Mouse (Mus musculus) neural tube, embryonic 14.5 days (tissue): ENCODE results near the gene Raf1. TPM values are rescaled to one million over a fixed set of nuclear protein-coding genes. Genes with fewer than 3 reads are reported as not detected.

Experiments
- ATAC-seq: fragments of 200-750 bp; cut with Nextera tagmentation; 2 replicates; pipeline ENCODE4 v1.8.0; 2017; ENCODE audit warnings: low read depth, mild to moderate bottlenecking, moderate TSS enrichment, moderate library complexity
- H3K27ac ChIP-seq: fragments of 300-500 bp; sonication (generic); 2 replicates; pipeline ENCODE4 v1.5.1; 2014; ENCODE audit warnings: low read depth, mild to moderate bottlenecking, control low read depth, low read length, moderate library complexity, mixed read lengths
- H3K27me3 ChIP-seq: fragments of 300-500 bp; sonication (generic); 2 replicates; pipeline ENCODE4 v1.6.1; 2014; ENCODE audit warnings: low read length; ENCODE audit not compliant: control insufficient read depth, insufficient read depth
- H3K36me3 ChIP-seq: fragments of 300-500 bp; sonication (generic); 2 replicates; pipeline ENCODE4 v1.6.1; 2014; ENCODE audit warnings: low read length, mixed read lengths; ENCODE audit not compliant: control insufficient read depth, insufficient read depth
- H3K4me1 ChIP-seq: fragments of 300-500 bp; sonication (generic); 2 replicates; pipeline ENCODE4 v1.6.1; 2014; ENCODE audit warnings: low read length; ENCODE audit not compliant: control insufficient read depth, insufficient read depth
- H3K4me2 ChIP-seq: fragments of 300-500 bp; sonication (generic); 2 replicates; pipeline ENCODE4 v1.6.1; 2014; ENCODE audit warnings: mild to moderate bottlenecking, low read depth, low read length, control low read depth
- H3K4me3 ChIP-seq: fragments of 300-500 bp; sonication (generic); 2 replicates; pipeline ENCODE4 v1.5.1; 2014; ENCODE audit warnings: low read depth, low read length, control low read depth, mixed read lengths
- H3K9ac ChIP-seq: fragments of 300-500 bp; sonication (generic); replicated peaks from 2 replicates; pipeline ENCODE4 v1.6.1; 2014; ENCODE audit warnings: low read depth, mild to moderate bottlenecking, control low read depth, low read length, mixed read lengths
- H3K9me3 ChIP-seq: fragments of 300-500 bp; sonication (generic); 2 replicates; pipeline ENCODE4 v1.6.1; 2016; ENCODE audit warnings: low read length; ENCODE audit not compliant: control insufficient read depth
- WGBS: fragments of 180-500 bp; shearing (Covaris S2); extraction: QIAGEN DNeasy Blood & Tissue Kit; methylation state at CpG from one replicate; pipeline ENCODE4 v1.1.7; 2014; 5-methylcytosine and 5-hydroxymethylcytosine counted together
- polyA plus RNA-seq: library from polyadenylated mRNA; unstranded; fragments of >200 nt; fragmentation: Nextera tagmentation; extraction: Ambion mirVana; gene quantifications from 2 replicates; pipeline ENCODE4 v1.2.1, GENCODE M21; 2014

The Raf1 gene
- polyA plus RNA-seq, 1 experiment from 2014 or later: 168 TPM

- Histone ChIP-seq H3K36me3 (no peaks in the 10 kb centered on the region), H3K9ac (no peak overlapping the region), H3K4me1 (no peaks in the 10 kb centered on the region), H3K9me3 (no peaks in the 10 kb centered on the region), H3K4me3 (no peak overlapping the region), H3K4me2 (no peak overlapping the region), H3K27ac (no peak overlapping the region), H3K27me3 (no peaks in the 10 kb centered on the region)
- no peak for ATAC-seq
- 70% methylated on average over 3 of the region's 3 CpGs for WGBS
Observed at GRCm38 (mm10) chr6:115687753-115688152, 11.3 kb upstream of the Raf1 start.

GRCm38 (mm10) chr6:115684851-115685646 is 8.6 kb upstream of the Raf1 start:
- Histone ChIP-seq H3K9ac (no peak overlapping the region), H3K27ac (no peak overlapping the region), H3K4me3 (no peak overlapping the region), H3K4me1 (no peaks in the 10 kb centered on the region), H3K27me3 (no peaks in the 10 kb centered on the region), H3K4me2 (no peak overlapping the region), H3K9me3 (no peaks in the 10 kb centered on the region), H3K36me3 (no peaks in the 10 kb centered on the region)
- ATAC-seq: no peak
- WGBS: 55% methylated on average over 11 of the region's 11 CpGs

GRCm38 (mm10) chr6:115684271-115684670 is 7.8 kb upstream of the Raf1 start:
- H3K9me3 ChIP-seq: no peaks in the 10 kb centered on the region
- ATAC-seq: no peak
- no peaks in the 10 kb centered on the region for H3K27me3 ChIP-seq
- no peak overlapping the region for H3K27ac ChIP-seq
- H3K4me1 ChIP-seq: no peaks in the 10 kb centered on the region
- no peaks in the 10 kb centered on the region for H3K36me3 ChIP-seq
- WGBS: 98% methylated on average over 2 of the region's 2 CpGs
- no peak overlapping the region for H3K4me2 ChIP-seq
- no peak overlapping the region for H3K4me3 ChIP-seq
- H3K9ac ChIP-seq: no peak overlapping the region

GRCm38 (mm10) chr6:115681066-115681465 is 4.6 kb upstream of the Raf1 start:
- no peak overlapping the region for H3K27ac ChIP-seq
- H3K4me2 ChIP-seq: no peak overlapping the region
- H3K27me3 ChIP-seq: no peaks in the 10 kb centered on the region
- no peaks in the 10 kb centered on the region for H3K9me3 ChIP-seq
- no peaks in the 10 kb centered on the region for H3K36me3 ChIP-seq
- H3K9ac ChIP-seq: no peak overlapping the region
- H3K4me1 ChIP-seq: peaks cover 3% of the 10 kb centered on the region; the same call in 1 of the 2 replicates
- 92% methylated on average over 4 of the region's 4 CpGs for WGBS
- no peak overlapping the region for H3K4me3 ChIP-seq
- ATAC-seq: no peak

GRCm38 (mm10) chr6:115678012-115678411 is 1.6 kb upstream of the Raf1 start:
- Histone ChIP-seq H3K27ac (no peak overlapping the region), H3K4me3 (no peak overlapping the region), H3K36me3 (no peaks in the 10 kb centered on the region), H3K4me2 (no peak overlapping the region), H3K9me3 (no peaks in the 10 kb centered on the region), H3K27me3 (no peaks in the 10 kb centered on the region), H3K4me1 (peaks cover 14% of the 10 kb centered on the region; the same call in 1 of the 2 replicates), H3K9ac (no peak overlapping the region)
- no peak for ATAC-seq
- WGBS: 96% methylated on average over 1 of the region's 1 CpGs

- Histone ChIP-seq H3K27me3 (no peaks in the 10 kb centered on the region), H3K9ac (no peak overlapping the region), H3K4me2 (peak overlapping the region; percentile 47), H3K4me3 (no peak overlapping the region; the same call in 1 of the 2 replicates), H3K4me1 (peaks cover 16% of the 10 kb centered on the region; the same call in 1 of the 2 replicates), H3K36me3 (no peaks in the 10 kb centered on the region), H3K9me3 (no peaks in the 10 kb centered on the region), H3K27ac (no peak overlapping the region)
- 96% methylated on average over 7 of the region's 7 CpGs for WGBS
- ATAC-seq: no peak
Observed at GRCm38 (mm10) chr6:115677441-115677840, 1.0 kb upstream of the Raf1 start.

- Histone ChIP-seq H3K4me2 (peak overlapping the region; percentile 87), H3K9ac (peak overlapping the region; percentile 99), H3K4me3 (peak overlapping the region; percentile 99), H3K9me3 (no peaks in the 10 kb centered on the region), H3K36me3 (no peaks in the 10 kb centered on the region), H3K27ac (peak overlapping the region; percentile 99), H3K4me1 (peaks cover 16% of the 10 kb centered on the region; the same call in 1 of the 2 replicates), H3K27me3 (no peaks in the 10 kb centered on the region)
- peak; percentile 68 for ATAC-seq
- WGBS: under 1% methylated on average over 53 of the region's 53 CpGs
Observed at GRCm38 (mm10) chr6:115675508-115676336, 713 bp downstream of the Raf1 start.

- WGBS: 1% methylated on average over 13 of the region's 13 CpGs
- Histone ChIP-seq H3K36me3 (no peaks in the 10 kb centered on the region), H3K9me3 (no peaks in the 10 kb centered on the region)
Observed at GRCm38 (mm10) chr6:115675166-115675507, 1.3 kb downstream of the Raf1 start.

GRCm38 (mm10) chr6:115674316-115674715 is 2.1 kb downstream of the Raf1 start:
- no peak for ATAC-seq
- H3K4me3 ChIP-seq: peak overlapping the region; percentile 99
- H3K9me3 ChIP-seq: no peaks in the 10 kb centered on the region
- H3K27me3 ChIP-seq: no peaks in the 10 kb centered on the region
- 57% methylated on average over 2 of the region's 2 CpGs for WGBS
- no peaks in the 10 kb centered on the region for H3K36me3 ChIP-seq
- H3K27ac ChIP-seq: no peak overlapping the region
- peak overlapping the region; percentile 87 for H3K4me2 ChIP-seq
- peak overlapping the region; percentile 99; the same call in 1 of the 2 replicates for H3K9ac ChIP-seq
- peaks cover 16% of the 10 kb centered on the region; the same call in 1 of the 2 replicates for H3K4me1 ChIP-seq

More at GRCm38 (mm10) chr6:115675166-115675507, 1.3 kb downstream of the Raf1 start:
- H3K27ac ChIP-seq: peak overlapping the region; percentile 99
- ATAC-seq: no peak
- peak overlapping the region; percentile 99 for H3K4me3 ChIP-seq
- H3K4me2 ChIP-seq: peak overlapping the region; percentile 87
- peaks cover 16% of the 10 kb centered on the region; the same call in 1 of the 2 replicates for H3K4me1 ChIP-seq
- no peaks in the 10 kb centered on the region for H3K27me3 ChIP-seq
- H3K9ac ChIP-seq: peak overlapping the region; percentile 99
